Mouse (Mus musculus) stomach, embryonic 16.5 days (tissue): ENCODE measurements at regions not wholly inside any gene's neighbourhood (a gene's known extent, or its start where the extent isn't known, plus 50 kb on each side); places are given as distances from the start of the nearest gene placed in this dataset.
A peak's percentile ranks its signal among the peaks of the same experiment; 100 is the strongest.

Experiments
- ATAC-seq: fragments of 200-750 bp; cut with Nextera tagmentation; 2 replicates; pipeline ENCODE4 v1.8.0; 2017; ENCODE audit warnings: moderate number of reproducible peaks, moderate TSS enrichment; ENCODE audit not compliant: insufficient read depth, low FRiP score
- H3K27ac ChIP-seq: fragments of 300-500 bp; sonication (generic); 2 replicates; pipeline ENCODE4 v1.5.1; 2014; ENCODE audit warnings: low read length
- H3K27me3 ChIP-seq: fragments of 300-500 bp; sonication (generic); 2 replicates; pipeline ENCODE4 v1.6.1; 2014; ENCODE audit warnings: low read length, control low read depth, mixed read lengths; ENCODE audit not compliant: control insufficient read depth, insufficient read depth
- H3K36me3 ChIP-seq: fragments of 300-500 bp; sonication (generic); 2 replicates; pipeline ENCODE4 v1.6.1; 2014; ENCODE audit warnings: low read length; ENCODE audit not compliant: control insufficient read depth, insufficient read depth
- H3K4me1 ChIP-seq: fragments of 300-500 bp; sonication (generic); 2 replicates; pipeline ENCODE4 v1.6.1; 2014; ENCODE audit warnings: low read length, control low read depth, mixed read lengths; ENCODE audit not compliant: control insufficient read depth, insufficient read depth
- H3K4me2 ChIP-seq: fragments of 300-500 bp; sonication (generic); 2 replicates; pipeline ENCODE4 v1.6.1; 2014; ENCODE audit warnings: low read depth, low read length, mixed read lengths
- H3K4me3 ChIP-seq: fragments of 300-500 bp; sonication (generic); replicated peaks from 2 replicates; pipeline ENCODE4 v1.5.1; 2014; ENCODE audit warnings: mild to moderate bottlenecking, low read length
- H3K9ac ChIP-seq: fragments of 300-500 bp; sonication (generic); 2 replicates; pipeline ENCODE4 v1.6.1; 2014; ENCODE audit warnings: low read length
- H3K9me3 ChIP-seq: fragments of 300-500 bp; sonication (generic); replicated peaks from 2 replicates; pipeline ENCODE4 v1.6.1; 2016; ENCODE audit warnings: low read length, control low read depth; ENCODE audit not compliant: control insufficient read depth
- WGBS: fragments of 180-500 bp; shearing (Covaris S2); extraction: QIAGEN DNeasy Blood & Tissue Kit; methylation state at CpG from one replicate; pipeline ENCODE4 v1.1.7; 2014; 5-methylcytosine and 5-hydroxymethylcytosine counted together

DNA sequence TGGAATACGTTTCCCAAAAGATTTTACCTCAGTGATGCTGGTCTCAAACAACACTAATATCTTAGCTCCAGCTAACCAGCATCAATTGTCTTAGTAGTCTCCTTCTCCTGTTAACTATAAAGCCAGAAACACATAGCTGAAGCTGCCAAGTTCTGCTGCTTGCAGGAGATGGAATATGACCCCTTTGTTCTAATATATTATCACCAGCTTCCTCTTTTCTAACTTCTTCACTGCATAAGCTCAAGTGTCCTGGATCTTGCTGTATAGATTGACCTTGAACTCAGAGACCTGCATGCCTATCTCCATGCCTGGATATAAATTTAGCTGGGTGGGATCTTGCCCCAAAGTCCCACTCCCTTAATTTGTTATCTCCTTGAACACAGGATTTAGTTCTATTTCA, 94.8 kb downstream of the Rbm46 start:
- Histone ChIP-seq H3K9me3 (no peaks in the 10 kb centered on the region), H3K4me3 (no peak overlapping the region), H3K9ac (no peak overlapping the region), H3K27ac (no peak overlapping the region), H3K4me1 (no peaks in the 10 kb centered on the region), H3K27me3 (no peaks in the 10 kb centered on the region), H3K36me3 (no peaks in the 10 kb centered on the region), H3K4me2 (no peak overlapping the region)
- no peak for ATAC-seq
- 89% methylated on average over 1 of the region's 1 CpGs for WGBS

DNA sequence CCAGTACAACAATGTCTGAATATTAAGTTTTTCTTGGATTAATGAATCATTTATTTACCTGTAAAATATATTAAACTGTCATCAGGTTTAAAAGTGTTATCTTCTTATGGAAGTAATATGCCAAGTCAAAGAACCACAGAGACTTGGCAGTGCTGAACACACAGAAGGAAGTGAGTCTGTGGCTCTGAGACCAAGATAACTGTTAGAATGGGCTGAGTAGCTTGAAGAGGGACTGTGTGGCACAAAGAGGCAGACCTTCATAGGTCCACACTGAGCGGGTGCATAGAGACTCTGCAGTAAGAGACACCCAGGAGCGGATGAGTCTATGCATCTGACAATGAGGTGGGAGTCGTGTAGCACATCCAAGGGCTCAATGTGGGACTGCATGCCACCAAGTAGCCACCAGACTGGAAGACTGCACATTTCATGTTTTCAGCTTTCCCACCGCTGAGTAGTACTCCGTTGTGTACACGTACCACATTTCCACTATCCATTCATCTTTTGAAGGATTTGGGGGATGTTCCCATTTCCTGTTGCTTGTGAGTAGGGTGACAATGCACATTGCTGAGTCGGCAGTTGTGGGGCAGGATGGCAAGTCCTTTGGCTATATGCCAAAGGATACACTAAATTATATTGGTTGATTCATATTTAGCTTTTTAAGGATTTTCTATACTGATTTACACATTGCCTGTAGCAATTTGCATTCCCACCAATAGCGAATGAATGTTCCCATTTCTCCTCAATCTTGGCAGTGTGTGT, 105.6 kb downstream of the Rbm46 start:
- Histone ChIP-seq H3K4me3 (no peak overlapping the region), H3K27me3 (no peaks in the 10 kb centered on the region), H3K27ac (no peak overlapping the region), H3K9ac (no peak overlapping the region), H3K4me1 (no peaks in the 10 kb centered on the region), H3K4me2 (no peak overlapping the region), H3K9me3 (no peaks in the 10 kb centered on the region), H3K36me3 (no peaks in the 10 kb centered on the region)
- WGBS: 88% methylated on average over 8 of the region's 8 CpGs
- no peak for ATAC-seq

DNA sequence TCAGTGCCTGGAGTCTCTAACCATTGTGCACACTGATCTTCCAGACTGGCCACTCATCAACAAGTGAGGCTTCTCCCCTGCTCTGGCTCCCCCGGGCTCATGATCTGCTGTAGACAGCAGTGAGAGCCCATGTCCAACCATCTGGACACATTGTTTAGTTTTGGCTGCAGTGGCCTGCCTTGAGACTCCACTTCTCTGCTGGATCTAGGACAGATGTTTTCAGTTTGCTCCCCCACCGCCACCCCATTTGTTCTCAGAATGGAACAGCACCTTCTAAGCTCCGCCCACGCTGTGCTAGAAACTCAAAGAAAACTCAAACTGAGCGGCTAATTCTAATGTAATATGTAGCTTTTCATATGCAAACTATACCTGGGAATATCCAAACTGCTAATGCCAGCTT, 108.8 kb downstream of the Rbm46 start:
- Histone ChIP-seq H3K36me3 (no peaks in the 10 kb centered on the region), H3K9ac (no peak overlapping the region), H3K9me3 (no peaks in the 10 kb centered on the region), H3K4me2 (no peak overlapping the region), H3K27me3 (no peaks in the 10 kb centered on the region), H3K27ac (no peak overlapping the region), H3K4me1 (no peaks in the 10 kb centered on the region), H3K4me3 (no peak overlapping the region)
- WGBS: 50% methylated on average over 5 of the region's 5 CpGs
- ATAC-seq: no peak

DNA sequence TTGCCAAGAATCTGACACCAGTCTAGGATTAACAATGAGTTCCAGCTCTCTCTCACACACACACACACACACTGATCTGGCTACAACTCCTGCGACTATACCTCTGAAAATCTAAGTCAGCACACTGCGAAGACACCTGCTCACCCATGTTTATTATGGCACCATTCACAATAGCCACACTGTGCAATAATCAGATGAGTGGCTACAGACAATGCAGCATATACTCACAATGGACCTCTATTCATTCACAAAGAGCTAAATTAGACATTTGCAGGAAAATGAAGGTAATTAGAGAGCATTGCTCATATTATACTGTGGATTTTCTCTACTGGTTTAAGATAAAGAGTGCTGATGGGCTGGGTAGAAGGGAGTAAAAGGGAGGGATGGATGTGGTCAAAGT, 116.3 kb downstream of the Rbm46 start:
- Histone ChIP-seq H3K9me3 (no peaks in the 10 kb centered on the region), H3K36me3 (no peaks in the 10 kb centered on the region), H3K9ac (no peak overlapping the region), H3K4me2 (no peak overlapping the region), H3K4me3 (no peak overlapping the region), H3K27me3 (no peaks in the 10 kb centered on the region), H3K4me1 (no peaks in the 10 kb centered on the region), H3K27ac (no peak overlapping the region)
- no peak for ATAC-seq
- WGBS: 79% methylated on average over 2 of the region's 2 CpGs

DNA sequence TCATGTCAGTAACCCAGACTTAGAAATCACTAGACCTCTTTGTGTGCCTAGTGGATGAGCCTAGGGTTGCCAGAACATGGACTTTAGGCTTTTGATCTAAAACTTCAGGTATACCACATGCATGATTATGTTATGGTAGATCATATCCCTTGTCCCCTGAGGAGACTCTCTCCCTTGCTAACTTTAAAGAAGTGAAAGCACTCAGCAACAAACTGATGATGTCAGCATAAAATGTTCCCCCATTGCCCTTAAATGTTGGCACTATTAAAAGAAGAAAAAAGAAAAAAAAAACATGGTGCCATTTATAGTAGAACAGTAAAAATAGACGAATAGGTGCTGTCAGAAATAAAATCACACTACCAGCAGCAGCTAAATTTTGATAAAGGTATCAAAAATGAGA, 117.3 kb downstream of the Rbm46 start:
- no peak for ATAC-seq
- Histone ChIP-seq H3K27me3 (no peaks in the 10 kb centered on the region), H3K36me3 (no peaks in the 10 kb centered on the region), H3K4me1 (no peaks in the 10 kb centered on the region), H3K9ac (no peak overlapping the region), H3K4me3 (no peak overlapping the region), H3K9me3 (no peaks in the 10 kb centered on the region), H3K4me2 (no peak overlapping the region), H3K27ac (no peak overlapping the region)
- WGBS: 69% methylated on average over 1 of the region's 1 CpGs

DNA sequence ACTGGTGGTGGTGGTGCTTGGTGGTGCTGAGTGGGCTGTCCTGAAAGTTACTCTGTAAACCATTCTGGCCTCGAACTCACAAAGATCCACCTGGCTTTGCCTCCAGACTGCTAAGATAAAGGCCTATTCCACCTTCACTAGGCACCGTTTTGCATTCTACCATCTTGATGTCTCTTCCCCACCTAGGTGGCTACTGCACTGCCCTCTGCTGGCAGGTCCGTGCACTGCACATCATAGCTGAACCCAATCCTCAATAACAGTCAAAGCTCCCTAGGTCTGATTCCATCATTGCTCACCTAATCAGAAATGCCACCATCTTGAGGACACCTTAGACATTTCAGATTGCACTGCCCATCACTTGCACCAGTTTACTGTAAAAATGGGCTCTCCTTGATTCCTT, 150.7 kb downstream of the Rbm46 start:
- Histone ChIP-seq H3K27me3 (no peaks in the 10 kb centered on the region), H3K9me3 (no peaks in the 10 kb centered on the region), H3K9ac (no peak overlapping the region), H3K4me3 (no peak overlapping the region), H3K4me2 (no peak overlapping the region), H3K36me3 (no peaks in the 10 kb centered on the region), H3K27ac (no peak overlapping the region), H3K4me1 (no peaks in the 10 kb centered on the region)
- no peak for ATAC-seq
- WGBS: 35% methylated on average over 3 of the region's 3 CpGs

DNA sequence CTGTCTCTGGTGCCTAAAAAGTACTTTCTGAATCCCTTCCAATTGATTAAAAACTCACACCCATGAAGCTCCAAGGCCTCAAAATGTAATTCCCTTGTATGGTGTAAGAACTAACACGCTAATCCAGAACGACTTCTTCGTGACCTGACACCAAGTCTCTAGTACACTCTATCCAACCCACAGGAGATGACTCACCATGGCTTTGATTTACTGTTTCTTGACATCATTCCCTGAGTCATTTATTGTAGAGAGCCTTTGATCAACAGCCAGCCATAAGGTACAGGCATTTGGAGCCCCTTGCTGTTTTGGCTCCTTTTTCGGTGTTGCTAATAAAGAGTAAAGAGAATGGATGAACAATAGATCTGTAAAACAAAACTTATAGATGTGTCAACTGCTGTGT, 159.7 kb upstream of the Npy2r start:
- Histone ChIP-seq H3K4me2 (no peak overlapping the region), H3K4me3 (no peak overlapping the region), H3K36me3 (no peaks in the 10 kb centered on the region), H3K27ac (no peak overlapping the region), H3K4me1 (no peaks in the 10 kb centered on the region), H3K9me3 (no peaks in the 10 kb centered on the region), H3K27me3 (no peaks in the 10 kb centered on the region), H3K9ac (no peak overlapping the region)
- WGBS: 78% methylated on average over 4 of the region's 4 CpGs
- 0 out of 2 replicates have a peak, but pooled peaks have one; percentile 25 for ATAC-seq

DNA sequence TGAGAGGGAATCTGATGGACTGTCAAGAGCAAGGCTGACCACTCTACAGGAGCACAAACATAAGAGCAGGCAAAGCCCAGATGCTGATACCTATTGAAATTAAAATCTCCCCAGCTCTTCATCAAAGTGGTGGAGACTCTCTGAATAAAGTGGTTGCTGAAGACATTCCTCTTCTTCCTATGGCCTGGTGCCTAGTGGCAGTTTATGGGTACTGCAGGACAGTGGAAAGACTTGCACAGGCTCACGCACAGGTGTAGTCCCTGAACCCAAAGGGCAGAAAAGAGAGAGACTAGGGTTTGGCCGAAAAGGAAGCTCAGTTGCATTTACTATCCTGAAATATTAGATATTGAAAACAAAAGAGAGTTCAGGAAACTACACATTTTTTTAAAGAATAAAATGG, 144.2 kb upstream of the Npy2r start:
- no peak for ATAC-seq
- H3K4me2 ChIP-seq: no peak overlapping the region
- H3K36me3 ChIP-seq: no peaks in the 10 kb centered on the region
- no peak overlapping the region for H3K4me3 ChIP-seq
- 91% methylated on average over 2 of the region's 2 CpGs for WGBS
- H3K4me1 ChIP-seq: no peaks in the 10 kb centered on the region
- H3K9me3 ChIP-seq: no peaks in the 10 kb centered on the region
- H3K27me3 ChIP-seq: no peaks in the 10 kb centered on the region
- no peak overlapping the region for H3K9ac ChIP-seq
- no peak overlapping the region for H3K27ac ChIP-seq

DNA sequence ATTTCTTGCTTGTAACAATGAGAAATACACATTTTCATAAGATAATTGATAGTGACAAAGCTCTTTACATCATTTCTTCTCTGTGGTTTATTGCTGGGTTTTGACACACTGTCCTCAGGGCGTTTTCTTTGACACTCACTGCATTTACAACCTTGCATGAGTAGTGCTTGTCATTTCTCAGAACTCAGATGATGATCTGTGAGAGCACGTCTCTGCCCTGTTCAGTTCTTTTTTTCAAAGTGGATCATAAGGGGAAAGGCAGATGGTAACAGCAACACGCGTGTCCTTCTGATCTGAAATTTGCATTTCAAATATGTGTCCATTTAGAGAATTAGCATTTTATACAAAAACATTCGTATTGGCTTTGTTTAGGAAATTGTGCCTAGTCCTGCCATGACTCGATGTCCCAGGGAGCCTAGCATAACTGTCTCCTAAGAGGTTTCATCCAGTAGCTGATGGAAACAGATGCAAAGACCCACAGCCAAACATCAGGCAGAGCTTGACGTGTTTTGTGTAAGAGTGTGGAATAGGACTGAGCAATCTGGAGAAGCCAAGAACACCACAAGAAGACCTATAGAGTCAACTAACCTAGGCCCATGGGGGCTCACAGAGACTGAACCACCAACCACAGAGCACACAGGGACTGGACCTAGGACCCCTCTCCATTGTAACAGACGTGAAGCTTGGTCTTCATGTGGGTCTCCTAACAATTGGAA, 108.4 kb upstream of the Npy2r start:
- 83% methylated on average over 8 of the region's 8 CpGs for WGBS
- H3K4me3 ChIP-seq: no peak overlapping the region
- H3K27ac ChIP-seq: no peak overlapping the region
- no peaks in the 10 kb centered on the region for H3K27me3 ChIP-seq
- H3K9me3 ChIP-seq: no peaks in the 10 kb centered on the region
- no peak for ATAC-seq
- H3K36me3 ChIP-seq: no peaks in the 10 kb centered on the region
- H3K4me2 ChIP-seq: no peak overlapping the region
- no peaks in the 10 kb centered on the region for H3K4me1 ChIP-seq
- no peak overlapping the region for H3K9ac ChIP-seq
